Mouse (Mus musculus): Measurements from ENCODE around the gene Kiss1r. TPM values are rescaled to one million over a fixed set of nuclear protein-coding genes. Genes with fewer than 3 reads are reported as not detected.

The Kiss1r gene
- polyA plus RNA-seq, 1 experiment: 4.1 TPM

- no peak for DNase-seq (ENCODE audit: low read depth)
- TF ChIP-seq CTCF (IDR thresholded peaks at IDR 0.05; ENCODE audit: borderline replicate concordance, extremely low read depth, insufficient read depth, insufficient read length) (no peak), POLR2A (IDR thresholded peaks at IDR 0.05; ENCODE audit: borderline replicate concordance, extremely low read depth, insufficient read depth, insufficient read length, poor library complexity, severe bottlenecking) (no peak)
These were observed 50.2 kb downstream of the Kiss1r start for GRCm38 (mm10) chr10:79966886-79967400.

GRCm38 (mm10) chr10:79968181-79968580 is 51.4 kb downstream of the Kiss1r start:
- no peak for DNase-seq (ENCODE audit: low read depth)
- no peak for TF ChIP-seq POLR2A (IDR thresholded peaks at IDR 0.05; ENCODE audit: borderline replicate concordance, extremely low read depth, insufficient read depth, insufficient read length, poor library complexity, severe bottlenecking)
- no peak for TF ChIP-seq CTCF (IDR thresholded peaks at IDR 0.05; ENCODE audit: borderline replicate concordance, extremely low read depth, insufficient read depth, insufficient read length)

GRCm38 (mm10) chr10:79969124-79969568 is 52.4 kb downstream of the Kiss1r start:
- DNase-seq (ENCODE audit: low read depth): no peak

GRCm38 (mm10) chr10:79970415-79971182 is 53.8 kb downstream of the Kiss1r start, which contains the start of gene Grin3b:
Grin3b (plus strand) TSS chr10:79970715.
- no peak for DNase-seq (ENCODE audit: low read depth)
- TF ChIP-seq CTCF (IDR thresholded peaks at IDR 0.05; ENCODE audit: borderline replicate concordance, extremely low read depth, insufficient read depth, insufficient read length): no peak
- TF ChIP-seq POLR2A (IDR thresholded peaks at IDR 0.05; ENCODE audit: borderline replicate concordance, extremely low read depth, insufficient read depth, insufficient read length, poor library complexity, severe bottlenecking): no peak

More at GRCm38 (mm10) chr10:79969124-79969568, 52.4 kb downstream of the Kiss1r start:
- TF ChIP-seq POLR2A (IDR thresholded peaks at IDR 0.05; ENCODE audit: borderline replicate concordance, extremely low read depth, insufficient read depth, insufficient read length, poor library complexity, severe bottlenecking) (no peak), CTCF (IDR thresholded peaks at IDR 0.05; ENCODE audit: borderline replicate concordance, extremely low read depth, insufficient read depth, insufficient read length) (no peak)

- TF ChIP-seq CTCF (IDR thresholded peaks at IDR 0.05; ENCODE audit: borderline replicate concordance, extremely low read depth, insufficient read depth, insufficient read length) (no peak), POLR2A (IDR thresholded peaks at IDR 0.05; ENCODE audit: borderline replicate concordance, extremely low read depth, insufficient read depth, insufficient read length, poor library complexity, severe bottlenecking) (no peak)
- no peak for DNase-seq (ENCODE audit: low read depth)
These were observed 54.4 kb downstream of the Kiss1r start for GRCm38 (mm10) chr10:79971183-79971497.

Other genes starting within 250 kb of the Kiss1r start
- 68.2 and 69.2 TPM in 2 replicates for gene Tpgs1, start 247.6 kb upstream of the Kiss1r start, polyA plus RNA-seq (2012; rRNA removed)
- 121 and 151 TPM in 2 replicates for gene Cdc34, start 234.8 kb upstream of the Kiss1r start, polyA plus RNA-seq (2012; rRNA removed)
- 1.4 and 1.9 TPM in 2 replicates for gene Gzmm, start 228.0 kb upstream of the Kiss1r start, polyA plus RNA-seq (2012; rRNA removed)
- 593 and 631 TPM in 2 replicates for gene Bsg, start 212.5 kb upstream of the Kiss1r start, polyA plus RNA-seq (2012; rRNA removed)
- gene Hcn2, start 200.3 kb upstream of the Kiss1r start, polyA plus RNA-seq (2012; rRNA removed): 8.3 and 16.1 TPM in 2 replicates
- gene Polrmt, start 170.4 kb upstream of the Kiss1r start, polyA plus RNA-seq (2012; rRNA removed): 63.0 and 81.6 TPM in 2 replicates
- gene Fgf22, start 161.9 kb upstream of the Kiss1r start, polyA plus RNA-seq (2012; rRNA removed): 0.28 and 0.74 TPM in 2 replicates
- gene Rnf126, start 150.0 kb upstream of the Kiss1r start, polyA plus RNA-seq (2012; rRNA removed): 157 and 182 TPM in 2 replicates
- gene Fstl3, start 139.7 kb upstream of the Kiss1r start, polyA plus RNA-seq (2012; rRNA removed): 1.7 and 2.2 TPM in 2 replicates
- gene Prss57, start 126.0 kb upstream of the Kiss1r start, polyA plus RNA-seq (2012; rRNA removed): 0.05 and 0.14 TPM in 2 replicates
- gene Palm, start 123.4 kb upstream of the Kiss1r start, polyA plus RNA-seq (2012; rRNA removed): 157 and 219 TPM in 2 replicates
- 0.59 and 1.1 TPM in 2 replicates for gene Misp, start 96.0 kb upstream of the Kiss1r start, polyA plus RNA-seq (2012; rRNA removed)
- 183 and 194 TPM in 2 replicates for gene Ptbp1, start 62.5 kb upstream of the Kiss1r start, polyA plus RNA-seq (2012; rRNA removed)
- 18.0 and 28.0 TPM in 2 replicates for gene Prtn3, start 42.5 kb upstream of the Kiss1r start, polyA plus RNA-seq (2012; rRNA removed)
- gene Plppr3, start 42.3 kb upstream of the Kiss1r start, polyA plus RNA-seq (2012; rRNA removed): 805 and 1,208 TPM in 2 replicates
- gene Elane, start 30.7 kb upstream of the Kiss1r start, polyA plus RNA-seq (2012; rRNA removed): 0.28 and 0.49 TPM in 2 replicates
- 0.60 and 0.81 TPM in 2 replicates for gene Cfd, start 26.1 kb upstream of the Kiss1r start, polyA plus RNA-seq (2012; rRNA removed)
- gene Med16, start 8.0 kb upstream of the Kiss1r start, polyA plus RNA-seq (2012; rRNA removed): 84.7 and 92.6 TPM in 2 replicates
- gene Gm26602, start 6.1 kb upstream of the Kiss1r start, polyA plus RNA-seq (2012; rRNA removed): not detected in 2 replicates
- gene R3hdm4, start 4.2 kb downstream of the Kiss1r start, polyA plus RNA-seq (2012; rRNA removed): 195 and 197 TPM in 2 replicates
- gene Arid3a, start 10.1 kb downstream of the Kiss1r start, polyA plus RNA-seq (2012; rRNA removed): 5.2 and 7.0 TPM in 2 replicates
- gene Wdr18, start 43.2 kb downstream of the Kiss1r start, polyA plus RNA-seq (2012; rRNA removed): 59.7 and 74.1 TPM in 2 replicates
- gene Grin3b, start 53.7 kb downstream of the Kiss1r start, polyA plus RNA-seq (2012; rRNA removed): 0.20 and 0.38 TPM in 2 replicates
- 221 and 337 TPM in 2 replicates for gene Tmem259, start 67.4 kb downstream of the Kiss1r start, polyA plus RNA-seq (2012; rRNA removed)
- 21.2 and 30.7 TPM in 2 replicates for gene Cnn2, start 71.6 kb downstream of the Kiss1r start, polyA plus RNA-seq (2012; rRNA removed)
- 12.2 and 12.7 TPM in 2 replicates for gene Abca7, start 79.5 kb downstream of the Kiss1r start, polyA plus RNA-seq (2012; rRNA removed)
- gene Arhgap45, start 99.7 kb downstream of the Kiss1r start, polyA plus RNA-seq (2012; rRNA removed): 3.4 and 3.8 TPM in 2 replicates
- gene Polr2e, start 122.8 kb downstream of the Kiss1r start, polyA plus RNA-seq (2012; rRNA removed): 216 and 272 TPM in 2 replicates
- 376 and 484 TPM in 2 replicates for gene Gpx4, start 130.2 kb downstream of the Kiss1r start, polyA plus RNA-seq (2012; rRNA removed)
- gene Sbno2, start 188.6 kb downstream of the Kiss1r start, polyA plus RNA-seq (2012; rRNA removed): 30.2 and 31.1 TPM in 2 replicates
- 112 and 127 TPM in 2 replicates for gene Stk11, start 198.8 kb downstream of the Kiss1r start, polyA plus RNA-seq (2012; rRNA removed)
- 445 and 501 TPM in 2 replicates for gene Atp5d, start 221.7 kb downstream of the Kiss1r start, polyA plus RNA-seq (2012; rRNA removed)
- gene Cbarp, start 223.9 kb downstream of the Kiss1r start, polyA plus RNA-seq (2012; rRNA removed): 152 and 242 TPM in 2 replicates
- gene Midn, start 231.3 kb downstream of the Kiss1r start, polyA plus RNA-seq (2012; rRNA removed): 177 and 213 TPM in 2 replicates
- 381 and 490 TPM in 2 replicates for gene Cirbp, start 249.0 kb downstream of the Kiss1r start, polyA plus RNA-seq (2012; rRNA removed)